Mouse (Mus musculus): ENCODE results near the gene Arvcf. TPM values are rescaled to one million over a fixed set of nuclear protein-coding genes. Genes with fewer than 3 reads are reported as not detected.

Arvcf gene
- polyA plus RNA-seq, 1 experiment from 2014 or later, result 9.7 TPM

- WGBS (ENCODE audit: insufficient replicate concordance), result 42% methylated on average over 1 of the region's 1 CpGs
Observed at GRCm38 (mm10) chr16:18378489-18378888, 30.5 kb downstream of the Arvcf start.

GRCm38 (mm10) chr16:18379338-18380001, 31.5 kb downstream of the Arvcf start:
- Histone ChIP-seq H3K4me3 (ENCODE audit: low read depth, low read length) (no peak overlapping the region), H3K27me3 (ENCODE audit: insufficient read depth, low read length) (no peaks in the 10 kb centered on the region), H3K9ac (replicated peaks) (no peak overlapping the region), H3K4me2 (ENCODE audit: low read depth, low read length) (no peak overlapping the region), H3K36me3 (replicated peaks; ENCODE audit: insufficient read depth, low read length) (no peaks in the 10 kb centered on the region), H3K9me3 (ENCODE audit: low read length) (no peaks in the 10 kb centered on the region), H3K27ac (ENCODE audit: low read depth) (no peak overlapping the region), H3K4me1 (ENCODE audit: insufficient read depth) (peaks cover 13% of the 10 kb centered on the region)
- TF ChIP-seq EP300 (IDR thresholded peaks at IDR 0.05; ENCODE audit: low read depth) (no peak), CTCF (IDR thresholded peaks at IDR 0.05; ENCODE audit: low read depth) (no peak)
- no peak for ATAC-seq
- DNase-seq, result no peak
- WGBS (ENCODE audit: insufficient replicate concordance), result 79% methylated on average over 8 of the region's 8 CpGs

More at GRCm38 (mm10) chr16:18378489-18378888, 30.5 kb downstream of the Arvcf start:
- Histone ChIP-seq H3K36me3 (replicated peaks; ENCODE audit: insufficient read depth, low read length) (no peaks in the 10 kb centered on the region), H3K9me3 (ENCODE audit: low read length) (no peaks in the 10 kb centered on the region), H3K4me2 (ENCODE audit: low read depth, low read length) (no peak overlapping the region), H3K9ac (replicated peaks) (no peak overlapping the region), H3K4me3 (ENCODE audit: low read depth, low read length) (no peak overlapping the region), H3K4me1 (ENCODE audit: insufficient read depth) (peaks cover 13% of the 10 kb centered on the region), H3K27me3 (ENCODE audit: insufficient read depth, low read length) (no peaks in the 10 kb centered on the region), H3K27ac (ENCODE audit: low read depth) (no peak overlapping the region)
- DNase-seq (no peak), ATAC-seq (no peak)
- TF ChIP-seq CTCF (IDR thresholded peaks at IDR 0.05; ENCODE audit: low read depth), result no peak
- TF ChIP-seq EP300 (IDR thresholded peaks at IDR 0.05; ENCODE audit: low read depth), result no peak

- TF ChIP-seq CTCF (IDR thresholded peaks at IDR 0.05; ENCODE audit: low read depth), result no peak
- no peak for TF ChIP-seq EP300 (IDR thresholded peaks at IDR 0.05; ENCODE audit: low read depth)
- no peak overlapping the region for H3K9ac ChIP-seq (replicated peaks)
- H3K4me3 ChIP-seq (ENCODE audit: low read depth, low read length), result no peak overlapping the region
- no peak overlapping the region for H3K27ac ChIP-seq (ENCODE audit: low read depth)
- no peaks in the 10 kb centered on the region for H3K27me3 ChIP-seq (ENCODE audit: insufficient read depth, low read length)
- 78% methylated on average over 6 of the region's 6 CpGs for WGBS (ENCODE audit: insufficient replicate concordance)
- H3K4me1 ChIP-seq (ENCODE audit: insufficient read depth), result peaks cover 13% of the 10 kb centered on the region
- ATAC-seq, result no peak
- no peak overlapping the region for H3K4me2 ChIP-seq (ENCODE audit: low read depth, low read length)
- no peaks in the 10 kb centered on the region for H3K36me3 ChIP-seq (replicated peaks; ENCODE audit: insufficient read depth, low read length)
- no peaks in the 10 kb centered on the region for H3K9me3 ChIP-seq (ENCODE audit: low read length)
- no peak for DNase-seq
Observed at GRCm38 (mm10) chr16:18380495-18381063, 32.6 kb downstream of the Arvcf start.

GRCm38 (mm10) chr16:18381621-18382258, 33.8 kb downstream of the Arvcf start:
- no peak overlapping the region for H3K4me3 ChIP-seq (ENCODE audit: low read depth, low read length)
- TF ChIP-seq CTCF (IDR thresholded peaks at IDR 0.05; ENCODE audit: low read depth), result no peak
- no peak for TF ChIP-seq EP300 (IDR thresholded peaks at IDR 0.05; ENCODE audit: low read depth)
- peaks cover 10% of the 10 kb centered on the region for H3K4me1 ChIP-seq (ENCODE audit: insufficient read depth)
- no peak overlapping the region for H3K27ac ChIP-seq (ENCODE audit: low read depth)
- 77% methylated on average over 6 of the region's 6 CpGs for WGBS (ENCODE audit: insufficient replicate concordance)
- H3K9me3 ChIP-seq (ENCODE audit: low read length), result no peaks in the 10 kb centered on the region
- H3K4me2 ChIP-seq (ENCODE audit: low read depth, low read length), result no peak overlapping the region
- H3K9ac ChIP-seq (replicated peaks), result no peak overlapping the region
- H3K27me3 ChIP-seq (ENCODE audit: insufficient read depth, low read length), result no peaks in the 10 kb centered on the region
- ATAC-seq (no peak), DNase-seq (no peak)
- H3K36me3 ChIP-seq (replicated peaks; ENCODE audit: insufficient read depth, low read length), result no peaks in the 10 kb centered on the region

GRCm38 (mm10) chr16:18383045-18383726, 35.2 kb downstream of the Arvcf start:
- Histone ChIP-seq H3K9ac (replicated peaks) (no peak overlapping the region), H3K9me3 (ENCODE audit: low read length) (no peaks in the 10 kb centered on the region), H3K27ac (ENCODE audit: low read depth) (peak overlapping the region; percentile 53; the same call in 1 of the 2 replicates), H3K4me1 (ENCODE audit: insufficient read depth) (peaks cover 8% of the 10 kb centered on the region), H3K4me2 (ENCODE audit: low read depth, low read length) (no peak overlapping the region), H3K4me3 (ENCODE audit: low read depth, low read length) (no peak overlapping the region), H3K27me3 (ENCODE audit: insufficient read depth, low read length) (no peaks in the 10 kb centered on the region), H3K36me3 (replicated peaks; ENCODE audit: insufficient read depth, low read length) (no peaks in the 10 kb centered on the region)
- no peak for TF ChIP-seq CTCF (IDR thresholded peaks at IDR 0.05; ENCODE audit: low read depth)
- TF ChIP-seq EP300 (IDR thresholded peaks at IDR 0.05; ENCODE audit: low read depth), result no peak
- no peak for DNase-seq
- peak; percentile 59 for ATAC-seq
- WGBS (ENCODE audit: insufficient replicate concordance), result 61% methylated on average over 9 of the region's 9 CpGs

GRCm38 (mm10) chr16:18383756-18384155, 35.8 kb downstream of the Arvcf start:
- Histone ChIP-seq H3K9me3 (ENCODE audit: low read length) (no peaks in the 10 kb centered on the region), H3K36me3 (replicated peaks; ENCODE audit: insufficient read depth, low read length) (no peaks in the 10 kb centered on the region), H3K4me3 (ENCODE audit: low read depth, low read length) (no peak overlapping the region), H3K27ac (ENCODE audit: low read depth) (peak overlapping the region; percentile 53; the same call in 1 of the 2 replicates), H3K4me2 (ENCODE audit: low read depth, low read length) (no peak overlapping the region), H3K9ac (replicated peaks) (no peak overlapping the region), H3K4me1 (ENCODE audit: insufficient read depth) (peaks cover 14% of the 10 kb centered on the region), H3K27me3 (ENCODE audit: insufficient read depth, low read length) (no peaks in the 10 kb centered on the region)
- no peak for TF ChIP-seq EP300 (IDR thresholded peaks at IDR 0.05; ENCODE audit: low read depth)
- no peak for TF ChIP-seq CTCF (IDR thresholded peaks at IDR 0.05; ENCODE audit: low read depth)
- DNase-seq, result no peak
- 78% methylated on average over 3 of the region's 3 CpGs for WGBS (ENCODE audit: insufficient replicate concordance)
- no peak for ATAC-seq

Measured in liver, postnatal 0 days (tissue).